Mouse (Mus musculus) hindbrain, embryonic 16.5 days (tissue): ENCODE data around the gene Apobec1. TPM values are rescaled to one million over a fixed set of nuclear protein-coding genes. Genes with fewer than 3 reads are reported as not detected.
"Not testable (repeated sequence)": the region's sequence is repeated elsewhere in the genome, so short reads cannot be mapped to it uniquely, and the experiment has no call there.

Experiments used
- ATAC-seq: fragments of 200-750 bp; cut with Nextera tagmentation; 2 replicates; pipeline ENCODE4 v1.8.0; 2017; ENCODE audit warnings: moderate TSS enrichment, moderate library complexity
- H3K27ac ChIP-seq: fragments of 300-500 bp; sonication (generic); 2 replicates; pipeline ENCODE4 v1.5.1; 2014; ENCODE audit warnings: low read depth, mild to moderate bottlenecking, control low read depth, low read length, moderate library complexity
- H3K27me3 ChIP-seq: fragments of 300-500 bp; sonication (generic); replicated peaks from 2 replicates; pipeline ENCODE4 v1.6.1; 2014; ENCODE audit warnings: low read length; ENCODE audit not compliant: control insufficient read depth, insufficient read depth
- H3K36me3 ChIP-seq: fragments of 300-500 bp; sonication (generic); 2 replicates; pipeline ENCODE4 v1.6.1; 2014; ENCODE audit warnings: mild to moderate bottlenecking, low read length, moderate library complexity, mixed read lengths; ENCODE audit not compliant: control insufficient read depth, insufficient read depth
- H3K4me1 ChIP-seq: fragments of 300-500 bp; sonication (generic); 2 replicates; pipeline ENCODE4 v1.6.1; 2014; ENCODE audit warnings: low read depth, low read length; ENCODE audit not compliant: control insufficient read depth, insufficient read depth
- H3K4me2 ChIP-seq: fragments of 300-500 bp; sonication (generic); 2 replicates; pipeline ENCODE4 v1.6.1; 2014; ENCODE audit warnings: mild to moderate bottlenecking, low read length, control low read depth, moderate library complexity
- H3K4me3 ChIP-seq: fragments of 300-500 bp; sonication (generic); 2 replicates; pipeline ENCODE4 v1.5.1; 2014; ENCODE audit warnings: mild to moderate bottlenecking, low read length, control low read depth, moderate library complexity
- H3K9ac ChIP-seq: fragments of 300-500 bp; sonication (generic); 2 replicates; pipeline ENCODE4 v1.6.1; 2014; ENCODE audit warnings: low read depth, mild to moderate bottlenecking, control low read depth, low read length, moderate library complexity
- H3K9me3 ChIP-seq: fragments of 300-500 bp; sonication (generic); 2 replicates; pipeline ENCODE4 v1.6.1; 2014; ENCODE audit warnings: mild to moderate bottlenecking, low read length, moderate library complexity; ENCODE audit not compliant: control insufficient read depth
- WGBS: fragments of 180-500 bp; shearing (Covaris S2); extraction: QIAGEN DNeasy Blood & Tissue Kit; methylation state at CpG from one replicate; pipeline ENCODE4 v1.1.7; 2014; 5-methylcytosine and 5-hydroxymethylcytosine counted together
- polyA plus RNA-seq: library from polyadenylated mRNA; unstranded; fragments of >200 nt; fragmentation: Nextera tagmentation; extraction: Ambion mirVana; gene quantifications from 2 replicates; pipeline ENCODE4 v1.2.1, GENCODE M21; 2015

Apobec1 gene
- polyA plus RNA-seq, 1 experiment from 2014 or later, result 1.3 TPM

DNA sequence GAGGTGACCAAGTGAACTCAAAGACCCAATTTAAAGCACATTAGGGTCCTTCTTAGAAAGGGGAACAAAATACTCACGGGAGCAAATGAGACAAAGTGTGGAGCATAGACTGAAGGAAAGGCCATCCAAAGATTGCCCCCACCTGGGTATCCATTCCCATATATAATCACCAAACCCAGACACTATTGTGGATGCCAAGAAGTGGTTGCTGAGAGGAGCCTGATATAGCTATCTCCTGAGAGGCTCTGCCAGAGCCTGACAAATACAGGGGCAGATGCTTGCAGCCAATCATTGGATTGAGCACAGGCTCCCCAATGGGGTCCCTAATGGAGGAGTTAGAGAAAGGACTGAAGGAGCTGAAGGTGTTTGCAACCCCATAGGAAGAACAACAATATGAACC, 27.2 kb downstream of the Apobec1 start:
- H3K36me3 ChIP-seq, H3K27me3 ChIP-seq, H3K4me1 ChIP-seq, H3K9ac ChIP-seq, H3K4me3 ChIP-seq, ATAC-seq, H3K27ac ChIP-seq, H3K4me2 ChIP-seq, H3K9me3 ChIP-seq: not testable (repeated sequence)
- 96% methylated on average over 1 of the region's 1 CpGs for WGBS

DNA sequence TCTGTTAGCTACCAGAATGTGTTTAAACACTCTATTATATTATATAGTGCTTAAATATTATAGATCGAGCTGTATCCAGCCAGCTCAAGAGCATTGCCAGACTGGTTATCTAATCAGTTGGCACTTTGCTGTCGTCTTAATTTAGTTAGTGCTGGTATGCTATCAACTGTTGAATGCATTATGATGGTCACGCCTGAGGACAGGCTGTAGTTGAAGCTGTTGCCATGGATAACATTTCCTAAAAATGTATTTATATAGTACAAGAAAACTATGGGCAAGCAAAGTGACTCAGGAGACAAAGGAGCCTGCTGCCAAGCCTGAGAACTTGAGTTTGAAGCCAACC, 30.7 kb downstream of the Apobec1 start:
- Histone ChIP-seq H3K9ac (no peak overlapping the region), H3K4me3 (no peak overlapping the region), H3K4me2 (no peak overlapping the region), H3K9me3 (no peaks in the 10 kb centered on the region), H3K36me3 (no peaks in the 10 kb centered on the region), H3K4me1 (no peaks in the 10 kb centered on the region), H3K27ac (no peak overlapping the region), H3K27me3 (no peaks in the 10 kb centered on the region)
- 88% methylated on average over 3 of the region's 3 CpGs for WGBS
- no peak for ATAC-seq

DNA sequence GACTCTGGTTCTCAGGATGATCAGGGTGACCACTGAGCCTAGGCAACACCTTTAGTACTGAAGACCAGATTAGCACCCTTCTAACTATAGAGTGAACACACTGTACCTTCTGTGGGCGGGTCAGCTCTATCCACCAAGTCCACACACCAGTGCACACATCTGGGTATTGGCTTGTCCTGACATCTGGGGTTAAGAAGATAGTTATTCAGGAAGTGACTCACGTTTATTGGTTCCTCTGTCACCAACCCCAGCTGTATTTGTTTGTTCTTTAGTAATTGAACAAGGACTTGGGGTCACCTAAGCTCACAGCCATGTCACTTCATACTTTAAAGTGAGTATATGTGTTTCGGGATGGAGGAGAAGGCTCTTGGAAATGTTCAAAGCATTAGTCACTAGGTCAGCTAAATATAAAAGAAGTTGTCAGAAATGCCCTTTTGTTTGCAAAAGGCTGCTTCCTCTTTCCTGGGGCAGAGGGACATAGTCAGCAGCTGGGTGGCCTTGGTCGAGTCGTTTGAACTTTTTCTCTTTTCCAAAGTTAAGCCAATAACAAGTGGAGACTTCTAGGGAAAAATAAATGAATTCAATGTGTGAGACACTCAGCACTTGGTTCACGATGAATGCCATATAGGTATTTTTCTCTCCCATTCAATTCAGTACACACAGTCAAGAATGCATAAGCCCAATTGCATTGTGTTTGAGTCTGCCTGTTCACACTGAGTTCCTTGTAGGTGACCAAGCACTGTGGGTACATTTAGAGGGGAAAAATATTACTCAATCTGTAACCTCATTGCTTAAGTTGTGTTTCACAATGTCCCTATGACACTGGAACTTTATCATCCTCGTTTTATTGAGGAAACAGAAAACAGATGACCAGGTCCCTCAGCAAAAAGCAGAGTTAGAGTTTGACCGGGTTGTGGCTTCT, 31.3 kb downstream of the Apobec1 start:
- no peaks in the 10 kb centered on the region for H3K9me3 ChIP-seq
- H3K4me2 ChIP-seq, result no peak overlapping the region
- no peaks in the 10 kb centered on the region for H3K27me3 ChIP-seq
- no peak for ATAC-seq
- H3K27ac ChIP-seq, result no peak overlapping the region
- H3K36me3 ChIP-seq, result no peaks in the 10 kb centered on the region
- H3K4me1 ChIP-seq, result no peaks in the 10 kb centered on the region
- WGBS, result 73% methylated on average over 8 of the region's 8 CpGs
- H3K9ac ChIP-seq, result no peak overlapping the region
- H3K4me3 ChIP-seq, result no peak overlapping the region

DNA sequence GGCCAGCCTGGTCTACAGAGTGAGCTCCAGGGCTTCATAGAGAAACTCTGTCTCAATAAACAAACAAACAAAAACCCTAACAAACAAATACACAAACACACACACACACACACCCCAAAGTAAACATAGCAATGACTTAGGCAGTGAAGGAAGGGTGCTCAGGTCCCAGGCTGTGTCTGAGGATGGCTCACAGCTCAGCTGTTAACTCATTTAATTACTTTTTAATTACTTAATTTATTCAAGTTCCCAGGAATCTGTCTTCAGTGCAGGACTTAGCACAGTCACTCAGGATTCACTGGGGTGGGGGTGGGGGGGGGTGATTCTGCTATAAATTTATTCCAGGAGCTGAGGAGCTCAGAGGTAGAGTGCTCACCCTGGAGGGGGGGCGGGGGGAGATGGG, 32.5 kb downstream of the Apobec1 start:
- peak; percentile 52; the same call in 1 of the 2 replicates for ATAC-seq
- no peak overlapping the region for H3K27ac ChIP-seq
- H3K27me3 ChIP-seq, result no peaks in the 10 kb centered on the region
- H3K9me3 ChIP-seq, result no peaks in the 10 kb centered on the region
- H3K9ac ChIP-seq, result no peak overlapping the region
- WGBS, result 76% methylated on average over 1 of the region's 1 CpGs
- no peaks in the 10 kb centered on the region for H3K4me1 ChIP-seq
- H3K36me3 ChIP-seq, result no peaks in the 10 kb centered on the region
- no peak overlapping the region for H3K4me2 ChIP-seq
- no peak overlapping the region for H3K4me3 ChIP-seq

DNA sequence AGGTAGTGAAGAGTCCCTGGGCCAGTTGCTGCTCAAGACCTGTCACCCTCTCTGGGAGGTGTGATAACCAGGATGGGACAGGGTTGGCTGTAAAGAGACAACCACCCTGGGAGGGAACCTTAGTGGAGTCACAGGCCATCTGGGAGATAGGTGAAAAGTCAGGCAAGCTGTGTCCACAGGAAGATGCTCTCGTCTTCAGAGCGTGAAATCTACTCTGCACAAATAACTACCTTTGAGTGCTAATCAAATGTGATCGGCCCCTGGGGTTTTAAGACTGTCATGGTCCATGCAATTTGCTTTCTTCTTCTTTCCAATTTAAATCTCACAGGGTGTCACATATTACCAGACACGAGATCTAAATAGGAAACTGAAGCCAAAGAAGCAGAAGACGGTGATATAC, 33.1 kb downstream of the Apobec1 start:
- Histone ChIP-seq H3K9me3 (no peaks in the 10 kb centered on the region), H3K36me3 (no peaks in the 10 kb centered on the region), H3K4me1 (no peaks in the 10 kb centered on the region), H3K27ac (no peak overlapping the region), H3K9ac (no peak overlapping the region), H3K4me3 (no peak overlapping the region), H3K27me3 (no peaks in the 10 kb centered on the region), H3K4me2 (no peak overlapping the region)
- ATAC-seq, result peak; percentile 42; the same call in 1 of the 2 replicates
- 49% methylated on average over 5 of the region's 5 CpGs for WGBS

DNA sequence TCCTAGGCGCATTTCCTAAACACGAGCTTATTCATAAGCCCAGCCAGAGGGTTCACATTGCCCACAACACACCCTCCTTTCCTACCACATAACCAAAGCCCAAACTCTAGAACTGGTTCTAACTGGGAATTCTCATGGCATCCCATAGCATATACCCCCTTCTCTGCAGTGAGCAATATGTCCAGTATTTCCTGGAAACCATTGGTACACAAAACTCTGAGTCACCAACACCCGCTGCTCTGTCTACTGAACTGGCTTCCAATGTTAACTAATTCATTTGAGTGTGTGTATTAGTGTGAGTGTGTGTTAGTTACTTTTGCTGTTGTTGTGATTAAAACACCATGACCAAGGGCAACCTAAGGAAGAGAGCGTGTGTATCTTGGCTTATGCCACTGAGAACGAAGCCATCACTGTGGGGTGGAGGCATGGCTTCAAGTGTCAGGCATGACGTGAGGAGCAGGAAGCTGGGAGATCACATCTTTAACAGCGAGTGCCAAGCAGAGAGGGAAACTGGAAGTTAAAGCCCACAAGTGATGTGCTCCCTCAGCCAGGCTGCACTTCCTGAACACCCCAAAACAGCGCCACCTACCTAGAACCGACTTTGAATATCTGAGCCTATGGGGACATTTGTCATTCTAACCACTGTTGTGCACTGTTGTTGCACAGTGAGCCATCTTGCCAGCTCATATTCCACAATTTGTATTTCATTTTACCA, 37.0 kb downstream of the Apobec1 start:
- 0 out of 2 replicates have a peak, but pooled peaks cover 3% of the 10 kb centered on the region for H3K27me3 ChIP-seq
- no peak overlapping the region for H3K9ac ChIP-seq
- ATAC-seq, result no peak
- no peak overlapping the region for H3K4me2 ChIP-seq
- no peaks in the 10 kb centered on the region for H3K9me3 ChIP-seq
- 97% methylated on average over 9 of the region's 9 CpGs for WGBS
- no peak overlapping the region for H3K27ac ChIP-seq
- H3K36me3 ChIP-seq, result no peaks in the 10 kb centered on the region
- H3K4me1 ChIP-seq, result peaks cover 4% of the 10 kb centered on the region
- H3K4me3 ChIP-seq, result no peak overlapping the region

DNA sequence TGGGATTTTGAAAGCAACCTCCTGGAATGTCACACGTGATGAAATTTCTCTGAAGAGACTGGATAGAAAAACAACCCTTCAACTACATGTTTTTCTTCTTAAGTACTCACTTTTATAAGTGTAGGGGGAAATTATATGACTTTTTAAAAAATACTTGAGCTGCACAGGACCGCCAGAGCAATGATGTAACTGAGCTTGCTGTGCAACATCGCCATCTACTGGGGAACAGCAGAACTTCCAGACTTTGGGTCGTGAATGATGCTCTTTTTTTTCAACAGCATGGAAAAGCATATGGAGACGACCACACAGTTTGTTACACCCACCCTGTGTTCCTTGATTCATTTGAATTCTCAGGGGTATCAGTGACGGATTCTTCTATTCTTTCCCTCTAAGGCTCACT, 39.8 kb downstream of the Apobec1 start:
- Histone ChIP-seq H3K4me1 (peaks cover 4% of the 10 kb centered on the region), H3K9ac (peak overlapping the region; percentile 35; the same call in 1 of the 2 replicates), H3K36me3 (no peaks in the 10 kb centered on the region), H3K4me2 (peak overlapping the region; percentile 53), H3K27ac (no peak overlapping the region), H3K4me3 (peak overlapping the region; percentile 23; the same call in 1 of the 2 replicates), H3K9me3 (no peaks in the 10 kb centered on the region), H3K27me3 (0 out of 2 replicates have a peak, but pooled peaks cover 3% of the 10 kb centered on the region)
- 0% methylated on average over 6 of the region's 6 CpGs for WGBS
- peak; percentile 69 for ATAC-seq

DNA sequence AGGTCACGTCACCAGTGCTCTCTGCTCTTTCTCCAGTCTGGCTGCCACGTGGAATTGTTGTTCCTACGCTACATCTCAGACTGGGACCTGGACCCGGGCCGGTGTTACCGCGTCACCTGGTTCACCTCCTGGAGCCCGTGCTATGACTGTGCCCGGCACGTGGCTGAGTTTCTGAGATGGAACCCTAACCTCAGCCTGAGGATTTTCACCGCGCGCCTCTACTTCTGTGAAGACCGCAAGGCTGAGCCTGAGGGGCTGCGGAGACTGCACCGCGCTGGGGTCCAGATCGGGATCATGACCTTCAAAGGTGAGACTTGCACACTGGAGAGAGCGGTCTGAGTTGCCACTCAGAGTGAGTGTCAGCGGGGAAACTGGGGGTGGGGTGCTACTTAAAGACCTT, 41.2 kb downstream of the Apobec1 start:
- no peak overlapping the region for H3K9ac ChIP-seq
- H3K4me1 ChIP-seq, result peaks cover 4% of the 10 kb centered on the region
- H3K36me3 ChIP-seq, result no peaks in the 10 kb centered on the region
- 84% methylated on average over 20 of the region's 20 CpGs for WGBS
- peak; percentile 32; the same call in 1 of the 2 replicates for ATAC-seq
- H3K27ac ChIP-seq, result no peak overlapping the region
- H3K9me3 ChIP-seq, result no peaks in the 10 kb centered on the region
- no peak overlapping the region; the same call in 1 of the 2 replicates for H3K4me2 ChIP-seq
- 0 out of 2 replicates have a peak, but pooled peaks cover 3% of the 10 kb centered on the region for H3K27me3 ChIP-seq
- no peak overlapping the region for H3K4me3 ChIP-seq

DNA sequence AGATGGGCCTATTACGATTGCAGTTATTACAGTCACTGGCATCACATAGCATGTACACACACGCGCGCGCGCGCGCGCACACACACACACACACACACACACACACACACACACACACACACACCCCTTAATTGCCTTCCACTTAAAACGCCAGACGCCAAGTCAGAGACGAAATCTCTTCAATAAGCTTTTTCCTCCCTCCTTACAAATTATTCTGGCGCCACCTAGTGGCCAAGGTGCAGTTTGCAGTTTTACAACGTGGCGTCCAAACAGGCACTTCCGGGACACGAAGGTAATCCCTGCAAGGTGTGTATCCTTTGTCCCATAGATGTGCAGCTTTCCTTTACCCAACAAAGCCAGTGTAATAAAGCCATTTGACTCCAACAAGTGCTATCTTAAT, 41.8 kb downstream of the Apobec1 start:
- 9% methylated on average over 17 of the region's 17 CpGs for WGBS
- Histone ChIP-seq H3K9me3 (no peaks in the 10 kb centered on the region), H3K4me3 (0 out of 2 replicates have a peak overlapping the region, but pooled peaks have one; percentile 8), H3K27ac (no peak overlapping the region), H3K27me3 (0 out of 2 replicates have a peak, but pooled peaks cover 3% of the 10 kb centered on the region), H3K4me1 (peaks cover 4% of the 10 kb centered on the region), H3K9ac (no peak overlapping the region), H3K4me2 (peak overlapping the region; percentile 46), H3K36me3 (no peaks in the 10 kb centered on the region)
- peak; percentile 31; the same call in 1 of the 2 replicates for ATAC-seq
